Mouse (Mus musculus): ENCODE data around the gene Tanc1. TPM values are rescaled to one million over a fixed set of nuclear protein-coding genes. Genes with fewer than 3 reads are reported as not detected.
"Not testable (repeated sequence)": the region's sequence is repeated elsewhere in the genome, so short reads cannot be mapped to it uniquely, and the experiment has no call there.

Tanc1 gene
- total RNA-seq, 2 experiments from 2014 or later = 26.3 to 32.3 TPM

GRCm38 (mm10) chr2:59841189-59841939 is 229.5 kb downstream of the Tanc1 start:
- Histone ChIP-seq H3K27ac (no peak overlapping the region), H3K4me3 (no peak overlapping the region)
- DNase-seq (ENCODE audit: extremely low spot score in 1 of 2, low spot score in 2 of 2) = no peak
- no peak for TF ChIP-seq CTCF (IDR thresholded peaks at IDR 0.05)
- intact Hi-C loops (cut with DNase I) = no loop called here

DNA sequence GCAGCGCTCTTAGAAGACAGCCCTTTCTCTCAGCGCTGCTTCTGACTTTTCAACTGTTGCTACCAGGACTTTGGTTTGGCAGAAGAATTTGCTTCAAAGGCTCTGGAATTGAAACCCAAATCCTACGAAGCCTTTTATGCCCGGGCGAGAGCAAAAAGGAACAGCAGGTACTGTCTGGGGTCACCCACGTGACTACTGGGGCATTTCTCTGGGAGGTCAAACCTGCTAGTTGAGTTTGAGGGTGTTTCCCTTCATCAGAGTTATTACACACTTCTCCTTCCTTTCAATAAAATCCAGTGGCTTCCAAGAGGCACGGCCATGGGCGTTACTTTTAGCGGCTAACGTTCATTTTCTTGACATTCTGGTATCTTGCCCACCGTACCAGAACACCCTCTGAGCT is 230.1 kb downstream of the Tanc1 start:
- DNase-seq (ENCODE audit: extremely low spot score in 1 of 2, low spot score in 2 of 2) = no peak
- intact Hi-C loops (cut with DNase I) = no loop called here
- no peak overlapping the region for H3K27ac ChIP-seq
- no peak for TF ChIP-seq CTCF (IDR thresholded peaks at IDR 0.05)
- H3K4me3 ChIP-seq = no peak overlapping the region

DNA sequence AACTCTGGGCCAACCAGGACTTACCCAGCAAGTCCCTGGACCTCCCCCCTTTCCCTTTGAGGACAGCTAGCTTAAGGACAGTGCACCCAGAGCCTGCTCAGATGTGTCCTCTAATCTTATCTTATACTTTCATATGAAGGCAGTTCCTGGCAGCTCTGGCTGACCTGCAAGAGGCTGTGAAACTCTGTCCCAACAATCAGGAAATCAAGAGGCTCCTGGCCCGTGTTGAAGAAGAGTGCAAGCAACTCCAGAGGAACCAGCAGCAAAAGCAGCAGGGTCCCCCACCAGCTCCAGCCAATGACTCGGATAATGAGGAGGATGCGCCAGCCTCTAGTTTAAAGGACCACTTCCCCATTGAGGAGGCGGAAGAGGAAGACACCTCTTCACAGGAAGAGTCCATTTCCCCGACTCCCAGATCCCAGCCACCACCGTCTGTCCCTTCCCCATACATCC is 230.7 kb downstream of the Tanc1 start:
- Histone ChIP-seq H3K27ac (no peak overlapping the region), H3K4me3 (no peak overlapping the region)
- no peak for DNase-seq (ENCODE audit: extremely low spot score in 1 of 2, low spot score in 2 of 2)
- TF ChIP-seq CTCF (IDR thresholded peaks at IDR 0.05) = no peak
- intact Hi-C loops (cut with DNase I) = no loop called here

DNA sequence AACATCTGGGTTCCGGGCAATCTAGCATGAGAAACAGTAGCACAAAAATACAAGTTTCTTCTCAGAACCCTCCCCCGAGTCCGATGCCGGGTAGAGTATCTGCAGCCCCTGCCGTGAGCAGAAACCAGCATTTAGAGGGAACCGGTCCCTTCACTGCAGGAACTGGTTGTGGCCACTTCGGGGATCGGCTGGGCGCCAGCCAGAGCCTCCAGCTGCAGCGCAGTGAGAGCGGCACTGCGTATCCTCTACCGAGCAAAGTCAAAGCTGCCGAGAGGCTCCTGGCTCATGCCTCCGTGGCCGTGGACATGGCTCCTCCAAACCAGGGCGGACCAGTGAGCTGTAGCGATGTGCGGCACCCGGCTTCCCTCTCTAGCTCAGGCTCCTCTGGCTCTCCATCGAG is 231.3 kb downstream of the Tanc1 start:
- DNase-seq (ENCODE audit: extremely low spot score in 1 of 2, low spot score in 2 of 2) = no peak
- intact Hi-C loops (cut with DNase I) = no loop called here
- H3K4me3 ChIP-seq = no peak overlapping the region
- TF ChIP-seq CTCF (IDR thresholded peaks at IDR 0.05) = no peak
- no peak overlapping the region for H3K27ac ChIP-seq

DNA sequence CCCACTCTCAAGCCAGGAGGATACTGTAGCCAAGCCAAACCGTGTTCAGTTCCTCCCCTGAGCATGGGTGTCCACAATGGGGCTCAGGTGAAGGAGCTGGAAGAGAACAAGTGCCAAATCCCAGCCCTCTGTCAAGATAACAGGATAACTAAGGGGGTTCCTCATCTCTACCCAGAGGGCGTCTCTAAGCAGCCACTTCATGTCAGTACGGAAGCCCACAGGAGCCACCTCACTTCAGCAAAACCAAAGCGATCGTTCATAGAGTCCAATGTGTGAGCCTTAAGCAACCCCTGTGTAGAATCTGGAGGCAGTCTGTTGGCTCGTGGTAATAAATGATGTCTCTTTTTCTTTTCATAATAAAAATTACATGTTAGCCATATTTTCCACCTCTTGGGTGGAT is 232.0 kb downstream of the Tanc1 start:
- intact Hi-C loops (cut with DNase I) = no loop called here
- DNase-seq (ENCODE audit: extremely low spot score in 1 of 2, low spot score in 2 of 2) = no peak
- H3K27ac ChIP-seq = no peak overlapping the region
- no peak overlapping the region for H3K4me3 ChIP-seq
- no peak for TF ChIP-seq CTCF (IDR thresholded peaks at IDR 0.05)

- DNase-seq (ENCODE audit: extremely low spot score in 1 of 2, low spot score in 2 of 2); H3K27ac ChIP-seq; intact Hi-C loops (cut with DNase I); H3K4me3 ChIP-seq: not testable (repeated sequence)
- peak; percentile 7 for TF ChIP-seq CTCF (IDR thresholded peaks at IDR 0.05)
Observed at GRCm38 (mm10) chr2:59851885-59852284, 240.0 kb downstream of the Tanc1 start.

DNA sequence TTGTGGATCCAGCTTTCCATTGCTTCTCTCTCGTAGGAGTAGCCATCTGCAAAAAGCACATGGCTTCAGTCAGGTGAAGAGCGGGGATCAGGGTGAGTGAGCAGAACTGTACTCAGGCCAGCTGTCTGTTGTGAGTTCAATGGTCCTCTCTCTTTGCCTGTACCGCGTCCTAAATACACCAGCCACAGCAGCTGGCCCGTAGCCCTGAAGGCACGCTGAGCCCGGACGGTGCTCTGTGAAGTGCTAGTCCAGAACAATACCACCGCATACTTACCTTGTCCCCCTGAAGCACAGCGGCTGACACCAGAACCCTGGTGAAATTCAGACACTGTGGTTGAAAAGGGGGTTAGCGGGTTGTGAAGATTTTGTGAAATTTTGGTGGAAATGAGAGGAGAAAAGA is 241.1 kb downstream of the Tanc1 start:
- DNase-seq (ENCODE audit: extremely low spot score in 1 of 2, low spot score in 2 of 2) = no peak
- TF ChIP-seq CTCF (IDR thresholded peaks at IDR 0.05) = no peak
- intact Hi-C loops (cut with DNase I) = no loop called here
- no peak overlapping the region for H3K27ac ChIP-seq
- no peak overlapping the region for H3K4me3 ChIP-seq

GRCm38 (mm10) chr2:59853543-59853942 is 241.7 kb downstream of the Tanc1 start:
- Histone ChIP-seq H3K4me3 (no peak overlapping the region), H3K27ac (no peak overlapping the region)
- no peak for DNase-seq (ENCODE audit: extremely low spot score in 1 of 2, low spot score in 2 of 2)
- intact Hi-C loops (cut with DNase I) = no loop called here
- no peak for TF ChIP-seq CTCF (IDR thresholded peaks at IDR 0.05)

DNA sequence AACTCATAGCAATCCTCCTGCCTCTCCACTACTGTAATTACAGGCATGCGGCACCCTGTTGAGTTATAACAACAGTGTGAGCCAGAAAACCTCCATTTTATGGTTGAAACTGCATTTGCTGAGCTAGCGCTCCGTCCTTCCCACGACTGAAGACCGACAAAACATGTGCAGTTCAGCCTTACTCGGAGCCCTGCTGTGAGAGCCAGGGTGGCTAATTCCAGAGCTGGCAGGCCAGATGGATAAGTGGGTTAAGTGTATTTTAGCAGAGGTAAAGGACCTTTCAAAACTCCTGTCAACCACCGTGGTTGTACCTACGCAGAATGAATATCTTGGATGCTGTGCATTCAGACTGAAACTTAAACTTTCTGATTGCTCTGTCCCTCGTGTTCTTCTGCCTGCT is 242.5 kb downstream of the Tanc1 start:
- no peak overlapping the region for H3K4me3 ChIP-seq
- no peak for TF ChIP-seq CTCF (IDR thresholded peaks at IDR 0.05)
- no peak overlapping the region for H3K27ac ChIP-seq
- intact Hi-C loops (cut with DNase I) = no loop called here
- DNase-seq (ENCODE audit: extremely low spot score in 1 of 2, low spot score in 2 of 2) = no peak

GRCm38 (mm10) chr2:59862618-59863017 is 250.8 kb downstream of the Tanc1 start:
- TF ChIP-seq CTCF (IDR thresholded peaks at IDR 0.05) = no peak
- DNase-seq (ENCODE audit: extremely low spot score in 1 of 2, low spot score in 2 of 2) = no peak
- Histone ChIP-seq H3K27ac (no peak overlapping the region), H3K4me3 (no peak overlapping the region)
- intact Hi-C loops (cut with DNase I) = no loop called here

GRCm38 (mm10) chr2:59870526-59870925 is 258.7 kb downstream of the Tanc1 start:
- H3K4me3 ChIP-seq = no peak overlapping the region
- DNase-seq (ENCODE audit: extremely low spot score in 1 of 2, low spot score in 2 of 2) = no peak
- TF ChIP-seq CTCF (IDR thresholded peaks at IDR 0.05) = no peak
- intact Hi-C loops (cut with DNase I) = no loop called here
- H3K27ac ChIP-seq = no peak overlapping the region

- Histone ChIP-seq H3K4me3 (no peak overlapping the region), H3K27ac (no peak overlapping the region)
- intact Hi-C loops (cut with DNase I) = no loop called here
- no peak for DNase-seq (ENCODE audit: extremely low spot score in 1 of 2, low spot score in 2 of 2)
- no peak for TF ChIP-seq CTCF (IDR thresholded peaks at IDR 0.05)
Observed at GRCm38 (mm10) chr2:59876482-59876881, 264.6 kb downstream of the Tanc1 start.

- H3K4me3 ChIP-seq = no peak overlapping the region
- DNase-seq (ENCODE audit: extremely low spot score in 1 of 2, low spot score in 2 of 2) = no peak
- no peak for TF ChIP-seq CTCF (IDR thresholded peaks at IDR 0.05)
- H3K27ac ChIP-seq = no peak overlapping the region
- intact Hi-C loops (cut with DNase I) = no loop called here
Observed at GRCm38 (mm10) chr2:59877335-59877734, 265.5 kb downstream of the Tanc1 start.
